Mouse (Mus musculus) lung, embryonic 16.5 days (tissue): Measurements from ENCODE around the gene Cenpj. TPM values are rescaled to one million over a fixed set of nuclear protein-coding genes. Genes with fewer than 3 reads are reported as not detected.

ENCODE experiments used
- ATAC-seq: fragments of 200-750 bp; cut with Nextera tagmentation; 2 replicates; pipeline ENCODE4 v1.8.0; 2017; ENCODE audit warnings: low read depth, mild to moderate bottlenecking, moderate library complexity
- H3K27ac ChIP-seq: fragments of 300-500 bp; sonication (generic); 2 replicates; pipeline ENCODE4 v1.5.1; 2014; ENCODE audit warnings: mild to moderate bottlenecking, control low read depth, low read length
- H3K27me3 ChIP-seq: fragments of 300-500 bp; sonication (generic); 2 replicates; pipeline ENCODE4 v1.6.1; 2014; ENCODE audit warnings: low read depth, low read length, mixed read lengths; ENCODE audit not compliant: control insufficient read depth, insufficient read depth
- H3K36me3 ChIP-seq: fragments of 300-500 bp; sonication (generic); 2 replicates; pipeline ENCODE4 v1.6.1; 2014; ENCODE audit warnings: low read length; ENCODE audit not compliant: control insufficient read depth, insufficient read depth
- H3K4me1 ChIP-seq: fragments of 300-500 bp; sonication (generic); replicated peaks from 2 replicates; pipeline ENCODE4 v1.6.1; 2014; ENCODE audit warnings: low read length, mixed read lengths; ENCODE audit not compliant: control insufficient read depth, insufficient read depth
- H3K4me2 ChIP-seq: fragments of 300-500 bp; sonication (generic); 2 replicates; pipeline ENCODE4 v1.6.1; 2014; ENCODE audit warnings: low read depth, low read length, control low read depth
- H3K4me3 ChIP-seq: fragments of 300-500 bp; sonication (generic); 2 replicates; pipeline ENCODE4 v1.5.1; 2014; ENCODE audit warnings: mild to moderate bottlenecking, low read length, control low read depth
- H3K9ac ChIP-seq: fragments of 300-500 bp; sonication (generic); 2 replicates; pipeline ENCODE4 v1.6.1; 2014; ENCODE audit warnings: low read length, control low read depth
- H3K9me3 ChIP-seq: fragments of 300-500 bp; sonication (generic); 2 replicates; pipeline ENCODE4 v1.6.1; 2016; ENCODE audit warnings: low read length; ENCODE audit not compliant: control insufficient read depth
- WGBS: fragments of 180-500 bp; shearing (Covaris S2); extraction: QIAGEN DNeasy Blood & Tissue Kit; methylation state at CpG from one replicate; pipeline ENCODE4 v1.1.7; 2014; 5-methylcytosine and 5-hydroxymethylcytosine counted together
- polyA plus RNA-seq: library from polyadenylated mRNA; unstranded; fragments of >200 nt; fragmentation: Nextera tagmentation; extraction: Ambion mirVana; gene quantifications from 2 replicates; pipeline ENCODE4 v1.2.1, GENCODE M21; 2015

The Cenpj gene
- polyA plus RNA-seq, 1 experiment from 2014 or later = 12.7 TPM

GRCm38 (mm10) chr14:56502407-56502806, 72.8 kb downstream of the Cenpj start:
- WGBS = 62% methylated on average over 4 of the region's 4 CpGs
- Histone ChIP-seq H3K27ac (no peak overlapping the region), H3K27me3 (no peaks in the 10 kb centered on the region), H3K4me3 (no peak overlapping the region), H3K36me3 (no peaks in the 10 kb centered on the region), H3K9ac (no peak overlapping the region), H3K4me2 (no peak overlapping the region), H3K4me1 (no peaks in the 10 kb centered on the region), H3K9me3 (no peaks in the 10 kb centered on the region)
- ATAC-seq = no peak

- no peaks in the 10 kb centered on the region for H3K4me1 ChIP-seq
- no peak overlapping the region for H3K4me2 ChIP-seq
- no peak overlapping the region for H3K9ac ChIP-seq
- no peak for ATAC-seq
- H3K4me3 ChIP-seq = no peak overlapping the region
- no peaks in the 10 kb centered on the region for H3K9me3 ChIP-seq
- no peaks in the 10 kb centered on the region for H3K36me3 ChIP-seq
- no peak overlapping the region for H3K27ac ChIP-seq
- H3K27me3 ChIP-seq = no peaks in the 10 kb centered on the region
Observed at GRCm38 (mm10) chr14:56489806-56490205, 85.4 kb downstream of the Cenpj start.

Other genes with a start within 250 kb of the Cenpj start
- 2.2 and 2.6 TPM in 2 replicates for gene Atp12a, start 210.4 kb downstream of the Cenpj start, polyA plus RNA-seq
- 1.1 and 1.4 TPM in 2 replicates for gene Rnf17, start 172.8 kb downstream of the Cenpj start, polyA plus RNA-seq
- 7.7 and 8.1 TPM in 2 replicates for gene Parp4, start 194 bp upstream of the Cenpj start, polyA plus RNA-seq
- gene Mphosph8, start 92.8 kb upstream of the Cenpj start, polyA plus RNA-seq = 18.6 and 26.1 TPM in 2 replicates
- 19.1 and 19.2 TPM in 2 replicates for gene Pspc1, start 202.9 kb upstream of the Cenpj start, polyA plus RNA-seq
- 27.3 and 31.1 TPM in 2 replicates for gene Zmym5, start 236.3 kb upstream of the Cenpj start, polyA plus RNA-seq